Mouse (Mus musculus) testis, adult 2 months (tissue): ENCODE results near the gene Olfm2.

Source experiments
- CTCF ChIP-seq: fragments of 200-500 bp; IDR thresholded peaks from 2 replicates; pipeline ENCODE4 v1.5.1; 2012; ENCODE audit warnings: low read depth, mild to moderate bottlenecking, inconsistent platforms, low read length, moderate library complexity; ENCODE audit not compliant: control insufficient read depth, insufficient read depth, insufficient replicate concordance
- POLR2A ChIP-seq: fragments of 200-500 bp; IDR thresholded peaks from 2 replicates; pipeline ENCODE4 v1.6.1; 2012; ENCODE audit warnings: low read depth, mild to moderate bottlenecking, inconsistent platforms, low read length, moderate library complexity; ENCODE audit not compliant: control insufficient read depth

DNA sequence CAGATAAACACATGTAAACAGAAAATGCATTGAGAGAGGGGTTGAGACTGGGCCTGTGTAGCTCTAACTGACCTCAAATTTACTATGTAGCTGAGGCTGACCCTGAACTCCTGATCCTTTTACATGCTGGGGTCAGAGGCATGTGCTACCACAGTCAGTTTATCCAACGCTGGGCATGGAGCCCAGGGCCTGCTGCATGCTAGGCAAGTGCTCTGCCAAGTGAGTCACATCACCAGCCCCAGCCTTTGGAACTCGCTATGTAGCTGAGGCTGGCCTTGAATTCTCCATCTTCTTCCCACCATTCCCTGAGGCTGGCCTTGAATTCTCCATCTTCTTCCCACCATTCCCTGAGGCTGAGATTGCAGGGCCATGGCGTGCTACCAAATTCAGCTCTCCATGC, 35.7 kb downstream of the Olfm2 start:
- TF ChIP-seq CTCF (no peak), POLR2A (no peak)
